Mouse (Mus musculus) intestine, embryonic 16.5 days (tissue): ENCODE measurements around the gene Spaca6. TPM values are rescaled to one million over a fixed set of nuclear protein-coding genes. Genes with fewer than 3 reads are reported as not detected.
"Not testable (repeated sequence)": the region's sequence is repeated elsewhere in the genome, so short reads cannot be mapped to it uniquely, and the experiment has no call there.

Experiments used
- ATAC-seq: fragments of 200-750 bp; cut with Nextera tagmentation; 2 replicates; pipeline ENCODE4 v1.8.0; 2017; ENCODE audit warnings: moderate TSS enrichment, moderate library complexity
- H3K27ac ChIP-seq: fragments of 300-500 bp; sonication (generic); 2 replicates; pipeline ENCODE4 v1.5.1; 2014; ENCODE audit warnings: mild to moderate bottlenecking, low read length
- H3K27me3 ChIP-seq: fragments of 300-500 bp; sonication (generic); replicated peaks from 2 replicates; pipeline ENCODE4 v1.6.1; 2014; ENCODE audit warnings: low read length, control low read depth, mixed read lengths; ENCODE audit not compliant: control insufficient read depth, insufficient read depth
- H3K36me3 ChIP-seq: fragments of 300-500 bp; sonication (generic); 2 replicates; pipeline ENCODE4 v1.6.1; 2014; ENCODE audit warnings: low read length, control low read depth; ENCODE audit not compliant: control insufficient read depth, insufficient read depth
- H3K4me1 ChIP-seq: fragments of 300-500 bp; sonication (generic); 2 replicates; pipeline ENCODE4 v1.6.1; 2014; ENCODE audit warnings: low read length, control low read depth, mixed read lengths; ENCODE audit not compliant: control insufficient read depth, insufficient read depth
- H3K4me2 ChIP-seq: fragments of 300-500 bp; sonication (generic); 2 replicates; pipeline ENCODE4 v1.6.1; 2014; ENCODE audit warnings: low read depth, low read length, control low read depth
- H3K4me3 ChIP-seq: fragments of 300-500 bp; sonication (generic); 2 replicates; pipeline ENCODE4 v1.5.1; 2014; ENCODE audit warnings: mild to moderate bottlenecking, low read length
- H3K9ac ChIP-seq: fragments of 300-500 bp; sonication (generic); 2 replicates; pipeline ENCODE4 v1.6.1; 2014; ENCODE audit warnings: low read depth, low read length
- H3K9me3 ChIP-seq: fragments of 300-500 bp; sonication (generic); 2 replicates; pipeline ENCODE4 v1.6.1; 2016; ENCODE audit warnings: low read length, control low read depth; ENCODE audit not compliant: control insufficient read depth
- WGBS: fragments of 180-500 bp; shearing (Covaris S2); extraction: QIAGEN DNeasy Blood & Tissue Kit; methylation state at CpG from one replicate; pipeline ENCODE4 v1.1.7; 2014; 5-methylcytosine and 5-hydroxymethylcytosine counted together
- polyA plus RNA-seq: library from polyadenylated mRNA; unstranded; fragments of >200 nt; fragmentation: Nextera tagmentation; extraction: Ambion mirVana; gene quantifications from 2 replicates; pipeline ENCODE4 v1.2.1, GENCODE M21; 2015

Gene Spaca6
- polyA plus RNA-seq, 1 experiment from 2014 or later = 14.5 TPM

DNA sequence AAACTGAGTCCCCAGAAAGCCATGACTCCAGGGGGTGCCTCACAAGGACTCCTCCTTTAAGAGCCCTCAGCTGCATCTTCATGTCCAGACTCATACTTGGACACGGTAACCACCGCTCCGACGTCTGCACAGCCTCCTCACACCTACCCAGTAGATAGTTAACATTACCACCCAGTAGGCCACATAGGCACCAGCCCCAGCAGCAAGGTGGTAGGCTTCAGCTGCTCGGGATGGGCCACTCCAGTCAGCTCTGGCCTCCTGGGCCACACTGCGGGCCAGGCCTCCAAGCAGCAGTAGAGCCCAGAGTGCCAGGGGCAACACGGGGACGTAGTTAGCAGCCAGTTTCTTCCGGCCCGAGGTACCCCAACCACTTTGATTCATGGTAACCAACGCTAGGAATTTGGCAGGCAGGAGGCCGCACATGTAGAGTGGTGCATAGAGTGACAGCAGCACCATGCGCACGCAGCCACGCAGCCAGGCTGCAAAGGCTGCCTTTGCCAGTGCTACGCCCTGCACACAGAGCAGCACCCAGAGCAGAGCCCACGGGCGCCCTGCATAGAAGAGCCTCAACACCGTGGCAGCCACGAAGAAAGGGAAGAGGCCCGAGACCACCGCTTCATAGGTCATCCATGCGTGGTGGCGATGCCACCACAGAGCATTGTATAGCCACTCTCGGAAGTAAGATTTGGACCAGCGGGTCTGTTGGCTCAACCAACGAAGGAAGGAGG is 16.7 kb downstream of the Spaca6 start:
- Histone ChIP-seq H3K9ac (no peak overlapping the region), H3K36me3 (no peaks in the 10 kb centered on the region), H3K27ac (no peak overlapping the region), H3K4me1 (0 out of 2 replicates have a peak, but pooled peaks cover 2% of the 10 kb centered on the region), H3K4me3 (no peak overlapping the region), H3K9me3 (no peaks in the 10 kb centered on the region), H3K4me2 (no peak overlapping the region), H3K27me3 (no peaks in the 10 kb centered on the region)
- 68% methylated on average over 27 of the region's 27 CpGs for WGBS
- ATAC-seq = peak; percentile 22; the same call in 1 of the 2 replicates

DNA sequence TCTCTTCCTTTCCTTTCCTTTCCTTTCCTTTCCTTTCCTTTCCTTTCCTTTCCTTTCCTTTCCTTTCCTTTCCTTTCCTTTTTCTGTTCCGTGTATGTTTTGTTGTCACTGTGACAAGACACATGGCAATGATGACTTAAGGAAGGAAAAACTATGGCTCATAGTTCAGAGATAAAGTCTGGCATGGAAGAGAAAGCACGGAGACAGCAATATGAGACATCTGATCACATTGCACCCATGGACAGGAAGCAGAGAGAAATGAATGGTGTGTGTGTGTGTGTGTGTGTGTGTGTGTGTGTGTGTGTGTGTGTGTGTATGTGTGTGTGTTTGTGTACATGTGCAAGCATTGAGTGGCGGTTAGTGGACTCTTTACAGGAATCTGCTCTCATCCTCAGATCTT is 17.6 kb downstream of the Spaca6 start:
- H3K9me3 ChIP-seq, H3K27me3 ChIP-seq, H3K9ac ChIP-seq, H3K27ac ChIP-seq, ATAC-seq, H3K4me3 ChIP-seq, H3K4me2 ChIP-seq, H3K4me1 ChIP-seq, H3K36me3 ChIP-seq: not testable (repeated sequence)
- 80% methylated on average over 3 of the region's 3 CpGs for WGBS

DNA sequence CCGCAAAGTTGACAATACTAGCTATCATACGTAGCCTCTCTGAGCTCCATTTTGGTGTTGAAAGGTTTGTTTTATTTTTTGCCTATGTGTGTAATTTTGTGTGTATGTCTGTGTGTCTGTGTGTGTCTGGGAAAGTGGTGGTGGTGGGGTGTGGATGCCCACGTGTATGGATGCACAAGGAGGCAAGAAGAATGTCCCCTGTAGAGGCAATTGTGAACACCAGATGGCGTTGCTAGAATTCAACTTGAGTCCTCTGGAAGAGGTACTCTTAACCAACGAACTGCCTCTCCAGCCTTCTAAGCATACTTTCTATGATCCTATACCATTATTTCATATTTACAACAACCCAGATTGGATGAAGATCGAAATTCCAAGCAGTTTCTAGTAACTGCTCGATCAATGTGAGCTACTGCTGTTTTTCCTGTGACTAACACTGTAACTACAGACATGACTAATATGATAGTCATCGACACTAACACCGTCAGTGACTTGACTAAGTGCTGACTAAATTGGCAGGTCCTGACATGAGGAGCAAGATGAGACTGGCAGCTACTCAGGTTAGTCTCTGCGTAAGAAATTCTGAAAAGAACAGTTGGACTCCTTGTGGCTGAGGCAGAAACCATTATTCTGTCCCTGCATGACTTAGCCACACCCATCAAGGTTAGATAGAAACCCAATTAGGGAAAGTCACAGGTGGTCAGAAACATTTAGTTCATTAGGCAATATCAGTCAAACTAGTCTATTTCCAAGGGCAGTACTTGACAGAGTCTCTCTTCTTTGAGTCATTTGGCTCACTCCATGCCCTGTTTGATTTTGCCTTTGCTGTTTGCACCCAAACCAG is 18.4 kb downstream of the Spaca6 start:
- H3K9me3 ChIP-seq = no peaks in the 10 kb centered on the region
- H3K4me2 ChIP-seq = no peak overlapping the region
- no peaks in the 10 kb centered on the region for H3K36me3 ChIP-seq
- H3K4me1 ChIP-seq = 0 out of 2 replicates have a peak, but pooled peaks cover 4% of the 10 kb centered on the region
- WGBS = 74% methylated on average over 10 of the region's 10 CpGs
- no peak overlapping the region for H3K4me3 ChIP-seq
- no peak overlapping the region for H3K9ac ChIP-seq
- H3K27ac ChIP-seq = no peak overlapping the region
- ATAC-seq = no peak
- H3K27me3 ChIP-seq = no peaks in the 10 kb centered on the region

DNA sequence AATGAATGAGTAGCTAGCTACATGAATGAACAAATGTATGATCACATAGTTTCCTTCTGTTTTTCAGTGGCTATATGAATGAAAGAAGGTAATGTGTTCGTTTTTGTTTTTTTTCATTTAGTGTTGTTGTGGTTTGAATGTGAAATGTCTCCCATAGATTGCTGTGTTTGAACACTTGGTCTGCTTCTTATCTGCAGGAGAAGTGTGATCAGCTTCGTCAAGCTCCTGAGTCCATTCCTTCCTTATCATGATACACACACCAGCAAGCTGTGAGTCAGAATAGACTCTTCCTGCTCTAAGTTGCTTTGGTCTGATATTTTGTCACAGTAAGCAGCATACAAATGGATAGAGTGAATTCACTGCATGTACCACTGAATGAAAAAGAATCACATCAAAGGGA is 22.0 kb downstream of the Spaca6 start:
- Histone ChIP-seq H3K9me3 (no peaks in the 10 kb centered on the region), H3K27ac (no peak overlapping the region), H3K9ac (no peak overlapping the region), H3K4me3 (no peak overlapping the region), H3K27me3 (no peaks in the 10 kb centered on the region), H3K4me2 (no peak overlapping the region), H3K4me1 (0 out of 2 replicates have a peak, but pooled peaks cover 5% of the 10 kb centered on the region), H3K36me3 (no peaks in the 10 kb centered on the region)
- ATAC-seq = no peak
- 76% methylated on average over 2 of the region's 2 CpGs for WGBS

DNA sequence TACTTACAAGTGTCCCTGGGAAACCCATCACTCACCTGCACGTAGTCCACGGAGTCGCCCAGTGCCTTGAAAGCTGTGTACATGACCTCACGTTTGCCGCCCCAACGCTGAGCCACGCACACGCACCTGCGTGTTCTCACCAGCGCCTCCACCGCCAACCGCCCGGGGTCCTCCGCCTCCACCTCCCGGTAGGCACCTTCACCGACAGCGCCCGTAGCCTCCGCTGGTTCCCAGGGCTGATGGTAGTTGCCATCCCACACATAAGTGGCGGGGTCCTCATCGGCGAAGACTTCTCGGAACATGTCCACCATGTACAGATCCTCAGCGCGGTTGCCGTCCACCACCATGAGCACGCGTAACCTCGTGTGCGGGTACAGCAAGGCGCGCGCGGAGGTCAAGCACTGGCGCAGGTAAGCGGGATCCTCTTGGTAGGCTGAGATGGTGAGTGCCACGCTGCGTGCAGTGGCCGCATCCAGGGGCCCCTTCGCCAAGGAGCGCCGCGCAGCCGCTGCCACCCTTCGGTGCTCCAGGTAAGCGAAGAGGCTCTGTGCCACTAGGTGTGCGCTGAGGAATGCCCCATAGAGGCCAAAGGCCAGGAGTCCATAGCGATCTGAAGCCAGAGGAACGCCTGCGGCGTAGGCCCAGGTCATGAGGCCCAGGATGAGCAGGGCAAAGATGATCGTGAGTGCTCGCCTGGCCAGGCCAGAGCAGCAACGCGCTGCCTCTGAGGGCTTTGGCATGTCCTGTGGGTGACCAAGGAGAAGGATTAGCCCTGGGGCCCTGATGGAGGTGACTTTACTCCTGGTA is 23.2 kb downstream of the Spaca6 start:
- 24% methylated on average over 55 of the region's 55 CpGs for WGBS
- Histone ChIP-seq H3K27me3 (no peaks in the 10 kb centered on the region), H3K9ac (no peak overlapping the region), H3K27ac (no peak overlapping the region), H3K4me2 (peak overlapping the region; percentile 31), H3K36me3 (no peaks in the 10 kb centered on the region), H3K4me3 (peak overlapping the region; percentile 12), H3K4me1 (0 out of 2 replicates have a peak, but pooled peaks cover 5% of the 10 kb centered on the region), H3K9me3 (no peaks in the 10 kb centered on the region)
- peak; percentile 60 for ATAC-seq

DNA sequence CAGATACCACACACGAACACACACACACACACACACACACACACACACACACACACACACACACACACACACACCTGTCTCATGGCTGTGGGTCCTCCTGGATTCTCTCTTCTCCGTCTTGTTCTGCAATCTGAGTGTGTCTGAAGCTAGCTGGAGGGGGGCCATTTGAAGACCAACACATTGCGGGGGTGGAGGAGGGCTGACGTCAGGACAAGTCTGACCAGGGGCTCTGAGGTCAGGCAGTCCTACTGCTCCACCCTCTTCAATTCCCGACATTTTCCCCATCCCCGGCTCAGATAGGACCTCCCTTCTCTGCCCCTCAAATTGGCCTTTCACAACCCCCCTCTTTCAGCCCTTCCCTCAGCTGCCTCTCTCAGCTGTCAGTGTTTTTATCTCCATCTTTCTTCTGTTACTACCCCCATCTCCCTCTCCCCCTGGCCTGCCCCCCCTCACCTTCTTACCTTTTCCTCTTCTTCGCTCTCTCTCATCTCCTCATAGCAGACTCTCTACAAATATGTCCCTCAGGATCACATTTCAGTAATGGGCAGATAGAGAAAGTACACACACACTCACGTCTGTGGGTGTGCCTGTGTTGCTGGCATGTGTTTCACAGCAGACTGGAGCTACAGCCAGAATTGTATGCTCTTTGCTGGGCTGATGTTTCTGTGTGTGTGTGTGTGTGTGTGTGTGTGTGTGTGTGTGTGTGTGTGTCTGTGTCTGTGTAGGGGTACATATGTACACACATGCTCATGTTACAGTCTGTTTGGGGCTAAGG is 28.3 kb downstream of the Spaca6 start, which contains the start of gene Has1:
Gene Has1 (minus strand): TSS at position 142 of the 775 bp plus-strand sequence.
- Histone ChIP-seq H3K9me3 (no peaks in the 10 kb centered on the region), H3K9ac (no peak within 1 kb of the TSS), H3K4me1 (0 out of 2 replicates have a peak, but pooled peaks cover 2% of the 10 kb centered on the region), H3K27ac (no peak within 1 kb of the TSS), H3K27me3 (no peaks in the 10 kb centered on the region), H3K36me3 (no peaks in the 10 kb centered on the region), H3K4me3 (no peak within 1 kb of the TSS), H3K4me2 (no peak within 1 kb of the TSS)
- WGBS = 43% methylated on average over 8 of the region's 8 CpGs
- no peak for ATAC-seq

DNA sequence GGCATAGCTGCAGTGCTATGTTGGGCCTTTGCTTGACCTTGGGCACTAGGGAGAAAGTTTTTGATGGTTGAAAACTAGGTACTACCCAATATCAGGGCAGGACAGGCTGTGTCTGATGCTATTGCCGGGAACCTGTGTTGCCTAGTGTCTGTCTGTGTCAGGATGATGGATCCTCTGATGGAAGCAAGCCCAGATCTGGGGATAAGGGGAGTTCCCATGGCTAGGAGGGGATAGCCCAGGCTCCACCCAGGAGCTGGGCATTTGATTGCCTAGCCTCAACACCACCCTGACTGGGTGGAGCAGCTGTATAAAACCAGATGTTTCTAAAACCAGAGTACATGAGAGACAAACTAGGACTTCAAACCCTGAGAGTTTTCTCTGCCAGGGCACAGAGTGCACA is 29.7 kb downstream of the Spaca6 start:
- H3K4me3 ChIP-seq = no peak overlapping the region
- no peaks in the 10 kb centered on the region for H3K9me3 ChIP-seq
- H3K27me3 ChIP-seq = no peaks in the 10 kb centered on the region
- no peak overlapping the region for H3K9ac ChIP-seq
- no peak overlapping the region for H3K4me2 ChIP-seq
- 70% methylated on average over 1 of the region's 1 CpGs for WGBS
- H3K36me3 ChIP-seq = no peaks in the 10 kb centered on the region
- no peak overlapping the region for H3K27ac ChIP-seq
- no peak for ATAC-seq
- H3K4me1 ChIP-seq = no peaks in the 10 kb centered on the region

DNA sequence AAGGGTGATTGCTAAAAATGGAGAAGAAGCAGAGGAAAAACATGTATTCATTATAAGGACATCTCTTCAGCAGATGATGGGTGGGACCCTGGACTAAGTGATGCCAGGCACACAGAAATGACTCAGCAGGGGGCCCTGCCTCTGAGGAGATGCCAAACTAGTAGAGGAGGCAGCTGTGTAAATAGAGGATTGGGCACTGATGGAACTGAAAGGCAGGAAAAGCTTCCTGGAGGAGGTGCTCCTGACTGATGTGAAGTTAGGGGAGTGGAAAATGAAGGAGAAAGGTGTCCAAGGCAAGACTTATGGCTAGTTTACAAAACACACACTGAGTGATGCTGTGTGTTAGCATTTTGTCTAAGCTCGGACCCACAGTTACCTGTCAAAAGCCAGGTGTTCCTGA is 30.5 kb downstream of the Spaca6 start:
- no peak overlapping the region for H3K4me3 ChIP-seq
- no peak overlapping the region for H3K9ac ChIP-seq
- 88% methylated on average over 1 of the region's 1 CpGs for WGBS
- no peaks in the 10 kb centered on the region for H3K27me3 ChIP-seq
- no peak for ATAC-seq
- H3K36me3 ChIP-seq = no peaks in the 10 kb centered on the region
- no peak overlapping the region for H3K27ac ChIP-seq
- no peaks in the 10 kb centered on the region for H3K4me1 ChIP-seq
- no peaks in the 10 kb centered on the region for H3K9me3 ChIP-seq
- no peak overlapping the region for H3K4me2 ChIP-seq
